Mouse (Mus musculus): ENCODE data around the gene Hyls1.

GRCm38 (mm10) chr9:35548455-35548854, 21.7 kb downstream of the Hyls1 start:
- TF ChIP-seq POLR2A (IDR thresholded peaks at IDR 0.05; ENCODE audit: low read depth, low read length) (no peak), CTCF (IDR thresholded peaks at IDR 0.05; ENCODE audit: extremely low read depth, insufficient read length, insufficient replicate concordance, low read depth, low read length) (no peak)

All from small intestine, adult 2 months (tissue).